Mouse (Mus musculus): ENCODE results near the gene Hoxd13.

GRCm38 (mm10) chr2:74656632-74657021, 11.5 kb upstream of the Hoxd13 start:
- TF ChIP-seq CTCF (IDR thresholded peaks at IDR 0.05; ENCODE audit: low read depth), result no peak
- TF ChIP-seq EP300 (IDR thresholded peaks at IDR 0.05; ENCODE audit: low read depth), result no peak
